Mouse (Mus musculus) CH12.LX (cell line): ENCODE results near the gene Gfi1b. TPM values are rescaled to one million over a fixed set of nuclear protein-coding genes. Genes with fewer than 3 reads are reported as not detected.
A peak's percentile ranks its signal among the peaks of the same experiment; 100 is the strongest.

Experiments used
- DNase-seq: peaks from one replicate; pipeline ENCODE4 v3.0.0-alpha.2; 2013; ENCODE audit errors: extremely low read depth
- H3K27ac ChIP-seq: 2 replicates; pipeline ENCODE4 v1.5.1; 2012; ENCODE audit warnings: low read depth, mild to moderate bottlenecking, control low read depth, moderate library complexity; ENCODE audit not compliant: insufficient read depth
- H3K27me3 ChIP-seq: replicated peaks from 2 replicates; pipeline ENCODE3; 2012; ENCODE audit warnings: inconsistent platforms
- H3K36me3 ChIP-seq, 2 experiments: replicated peaks in 1 of 2; 2 replicates each; pipeline versions ENCODE3 to v1.6.1; 2012; ENCODE audit warnings: inconsistent platforms in 1 of 2, low read length in 1 of 2, mild to moderate bottlenecking in 1 of 2, mixed read lengths in 1 of 2, moderate library complexity in 1 of 2; ENCODE audit not compliant: control insufficient read depth in 1 of 2, insufficient read depth in 1 of 2
- H3K4me1 ChIP-seq, 2 experiments: 2 replicates each; pipeline ENCODE4 v1.6.1; 2012; ENCODE audit warnings: inconsistent platforms in 1 of 2, moderate library complexity in 1 of 2; ENCODE audit not compliant: insufficient read depth in 2 of 2, control insufficient read depth in 1 of 2
- H3K4me2 ChIP-seq: 2 replicates; pipeline ENCODE4 v1.6.1; 2012; ENCODE audit warnings: low read depth, mild to moderate bottlenecking, control low read depth; ENCODE audit not compliant: poor library complexity, insufficient read depth, severe bottlenecking
- H3K4me3 ChIP-seq, 3 experiments: fragments of 150-350 bp in 1 of 3; sonication (generic) in 1 of 3; replicated peaks in 1 of 3; 2 replicates each; pipeline versions ENCODE3 to v1.5.1; 2011 to 2012; ENCODE audit warnings: low read depth in 2 of 3, low read length in 2 of 3, mild to moderate bottlenecking in 2 of 3, moderate library complexity in 2 of 3, control low read depth in 1 of 3, improper control_type of control experiment in 1 of 3, inconsistent platforms in 1 of 3, mixed read lengths in 1 of 3; ENCODE audit not compliant: poor library complexity in 1 of 3
- H3K79me2 ChIP-seq: replicated peaks from 2 replicates; pipeline ENCODE4 v1.6.1; 2012; ENCODE audit warnings: mild to moderate bottlenecking, moderate library complexity; ENCODE audit not compliant: control insufficient read depth, poor library complexity, insufficient read depth, severe bottlenecking; ENCODE audit errors: extremely low read depth
- H3K9ac ChIP-seq: 2 replicates; pipeline ENCODE4 v1.6.1; 2012; ENCODE audit warnings: low read depth, mild to moderate bottlenecking, control low read depth, moderate library complexity; ENCODE audit not compliant: insufficient read depth
- H3K9me3 ChIP-seq: replicated peaks from 2 replicates; pipeline ENCODE3; 2012; ENCODE audit warnings: low read length, inconsistent platforms, mixed read lengths
- CHD1 ChIP-seq: IDR thresholded peaks from 2 replicates; pipeline ENCODE4 v1.6.1; 2012; ENCODE audit warnings: low read depth, low read length, improper control_type of control experiment, inconsistent platforms
- CTCF ChIP-seq, 2 experiments: IDR thresholded peaks in 1 of 2; conservative IDR thresholded peaks in 1 of 2; 2 replicates each; pipeline ENCODE4 v1.5.1; 2011 to 2012; ENCODE audit warnings: low read depth in 2 of 2, low read length in 2 of 2, improper control_type of control experiment in 1 of 2, inconsistent platforms in 1 of 2, mild to moderate bottlenecking in 1 of 2, moderate library complexity in 1 of 2
- E2F4 ChIP-seq: IDR thresholded peaks from 2 replicates; pipeline ENCODE4 v1.6.1; 2011; ENCODE audit warnings: low read depth, low read length, improper control_type of control experiment; ENCODE audit not compliant: insufficient replicate concordance
- EP300 ChIP-seq: IDR thresholded peaks from 2 replicates; pipeline ENCODE4 v1.6.1; 2011; ENCODE audit warnings: low read length, improper control_type of control experiment
- ETS1 ChIP-seq: conservative IDR thresholded peaks from 2 replicates; pipeline ENCODE4 v1.6.1; 2012; ENCODE audit warnings: low read depth, mild to moderate bottlenecking, inconsistent platforms, low read length, improper control_type of control experiment, moderate library complexity
- GABPA ChIP-seq: IDR thresholded peaks from 2 replicates; pipeline ENCODE4 v1.6.1; 2012; ENCODE audit warnings: low read depth, low read length, improper control_type of control experiment, inconsistent platforms; ENCODE audit not compliant: insufficient replicate concordance
- HCFC1 ChIP-seq: IDR thresholded peaks from 2 replicates; pipeline ENCODE4 v1.6.1; 2012; ENCODE audit warnings: low read depth, mild to moderate bottlenecking, inconsistent platforms, low read length, improper control_type of control experiment
- IRF4 ChIP-seq: IDR thresholded peaks from 2 replicates; pipeline ENCODE4 v1.6.1; 2014; ENCODE audit warnings: low read depth, mild to moderate bottlenecking, inconsistent platforms, low read length, improper control_type of control experiment
- JUN ChIP-seq: IDR thresholded peaks from 2 replicates; pipeline ENCODE4 v1.6.1; 2011; ENCODE audit warnings: low read depth, mild to moderate bottlenecking, low read length, improper control_type of control experiment, moderate library complexity; ENCODE audit not compliant: insufficient read depth
- KAT2A ChIP-seq: IDR thresholded peaks from 2 replicates; pipeline ENCODE4 v1.6.1; 2012; ENCODE audit warnings: low read length, improper control_type of control experiment, inconsistent platforms; ENCODE audit not compliant: insufficient replicate concordance
- MAFK ChIP-seq: IDR thresholded peaks from 2 replicates; pipeline ENCODE4 v1.6.1; 2011; ENCODE audit warnings: low read length, improper control_type of control experiment; ENCODE audit not compliant: insufficient replicate concordance
- MAX ChIP-seq: IDR thresholded peaks from 2 replicates; pipeline ENCODE4 v1.6.1; 2011; ENCODE audit warnings: low read length, improper control_type of control experiment
- MEF2A ChIP-seq: IDR thresholded peaks from 2 replicates; pipeline ENCODE4 v1.6.1; 2014; ENCODE audit warnings: low read depth, mild to moderate bottlenecking, inconsistent platforms, low read length, improper control_type of control experiment, borderline replicate concordance
- MXI1 ChIP-seq: IDR thresholded peaks from 2 replicates; pipeline ENCODE4 v1.6.1; 2011; ENCODE audit warnings: mild to moderate bottlenecking, low read depth, low read length, improper control_type of control experiment
- MYC ChIP-seq: IDR thresholded peaks from 2 replicates; pipeline ENCODE4 v1.6.1; 2011; ENCODE audit warnings: low read depth, mild to moderate bottlenecking, improper control_type of control experiment, low read length
- NELFE ChIP-seq: IDR thresholded peaks from 2 replicates; pipeline ENCODE4 v1.6.1; 2011; ENCODE audit warnings: low read depth, low read length, improper control_type of control experiment
- NRF1 ChIP-seq: IDR thresholded peaks from 2 replicates; pipeline ENCODE4 v1.6.1; 2014; ENCODE audit warnings: low read depth, mild to moderate bottlenecking, inconsistent platforms, low read length, improper control_type of control experiment, moderate library complexity
- POLR2A ChIP-seq: IDR thresholded peaks from 2 replicates; pipeline ENCODE4 v1.6.1; 2011; ENCODE audit warnings: low read depth, mild to moderate bottlenecking, improper control_type of control experiment, low read length
- POLR2AphosphoS2 ChIP-seq: IDR thresholded peaks from 2 replicates; pipeline ENCODE4 v1.6.1; 2011; ENCODE audit warnings: low read depth, low read length, improper control_type of control experiment
- SMC3 ChIP-seq: IDR thresholded peaks from 2 replicates; pipeline ENCODE4 v1.6.1; 2011; ENCODE audit warnings: low read depth, low read length, improper control_type of control experiment
- TCF12 ChIP-seq: IDR thresholded peaks from 2 replicates; pipeline ENCODE4 v1.6.1; 2014; ENCODE audit warnings: low read depth, mild to moderate bottlenecking, inconsistent platforms, low read length, improper control_type of control experiment
- USF1 ChIP-seq: IDR thresholded peaks from 2 replicates; pipeline ENCODE4 v1.6.1; 2014; ENCODE audit warnings: low read depth, mild to moderate bottlenecking, inconsistent platforms, low read length, improper control_type of control experiment
- USF2 ChIP-seq: conservative IDR thresholded peaks from 2 replicates; pipeline ENCODE4 v1.6.1; 2011; ENCODE audit warnings: low read depth, low read length, improper control_type of control experiment
- ZKSCAN1 ChIP-seq: IDR thresholded peaks from 2 replicates; pipeline ENCODE4 v1.6.1; 2012; ENCODE audit warnings: low read depth, inconsistent platforms, low read length, improper control_type of control experiment, borderline replicate concordance
- ZMIZ1 ChIP-seq: IDR thresholded peaks from 2 replicates; pipeline ENCODE4 v1.6.1; 2012; ENCODE audit warnings: low read depth, mild to moderate bottlenecking, inconsistent platforms, low read length, improper control_type of control experiment
- ZNF384 ChIP-seq: IDR thresholded peaks from 2 replicates; pipeline ENCODE4 v1.6.1; 2012; ENCODE audit warnings: low read depth, low read length, improper control_type of control experiment, inconsistent platforms
- dilution Hi-C: fragments of 300-500 bp; cut with MboI; formaldehyde crosslinking; loops from 2 replicates; pipeline ENCODE4 v1.14.3; 2020; ENCODE audit warnings: low sequenced_read_pairs; ENCODE audit not compliant: extremely low pct_unique_long_range_greater_than_20kb, extremely low pct_ligation_motif_present
- in situ Hi-C: fragments of 300-500 bp; cut with MboI; formaldehyde crosslinking; loops from 3 replicates; pipeline ENCODE4 v1.14.3; 2019; ENCODE audit warnings: low sequenced_read_pairs, low pct_ligation_motif_present, low pct_unique_long_range_greater_than_20kb, mixed read lengths
- polyA plus RNA-seq: library from polyadenylated mRNA; unstranded; fragments of >175 nt; gene quantifications from 2 replicates; pipeline ENCODE4 v1.2.1, GENCODE M21; 2012; ENCODE audit warnings: low read depth; ENCODE audit not compliant: insufficient read length
- total RNA-seq, 2 experiments: library from RNA; depleted of rRNA; stranded (reverse); fragments of 300-350 nt in 1 of 2; fragments of >200 nt in 1 of 2; gene quantifications; 2 replicates each; pipeline ENCODE4 v1.2.3; 2012 to 2014

The Gfi1b gene
- total and polyA plus RNA-seq, 3 experiments: 0.19 to 0.87 TPM; not detected in 1

DNA sequence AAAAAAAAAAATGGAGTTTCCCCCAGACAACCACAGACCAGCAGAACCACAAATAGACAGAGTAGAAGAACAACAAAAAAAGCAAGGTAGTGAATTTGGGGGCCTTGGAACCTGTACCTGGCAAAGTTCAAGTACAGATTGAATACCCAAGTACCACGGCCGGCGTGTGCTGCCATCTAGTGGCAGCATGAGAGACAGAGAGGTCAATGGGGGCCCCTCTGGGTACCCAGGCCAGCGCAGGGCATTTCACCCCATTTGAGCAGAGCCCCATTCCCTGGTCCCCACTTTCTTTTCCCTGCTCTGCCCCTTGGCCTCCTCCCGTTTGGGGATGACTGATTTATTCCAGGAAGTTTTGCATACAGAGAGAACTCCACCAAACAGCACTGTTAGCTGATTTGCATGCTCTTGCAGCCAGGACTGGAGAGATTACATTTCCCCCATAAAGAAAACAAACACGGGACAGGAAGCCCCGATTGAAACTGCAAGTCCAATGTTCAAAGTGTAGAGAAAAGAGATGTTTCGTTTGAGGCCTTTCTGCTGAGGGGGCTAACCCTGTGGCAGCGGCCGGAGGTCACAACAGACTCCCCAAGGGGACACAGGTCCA is 841 bp upstream of the Gfi1b start (continued):
- TF ChIP-seq ZKSCAN1 (no peak), KAT2A (no peak), NELFE (0 out of 2 replicates have a peak, but pooled peaks have one; percentile 11), HCFC1 (no peak), E2F4 (no peak), JUN (no peak), CTCF (conservative IDR thresholded peaks at IDR 0.05 in 1 of 2, IDR thresholded peaks at IDR 0.05 in 1 of 2; ENCODE audit: low read depth in 2 of 2, low read length in 2 of 2) (peak; percentile 51 to 85; a peak in 3 of 4 replicates), USF1 (no peak), MAX (no peak), ZMIZ1 (no peak)

DNA sequence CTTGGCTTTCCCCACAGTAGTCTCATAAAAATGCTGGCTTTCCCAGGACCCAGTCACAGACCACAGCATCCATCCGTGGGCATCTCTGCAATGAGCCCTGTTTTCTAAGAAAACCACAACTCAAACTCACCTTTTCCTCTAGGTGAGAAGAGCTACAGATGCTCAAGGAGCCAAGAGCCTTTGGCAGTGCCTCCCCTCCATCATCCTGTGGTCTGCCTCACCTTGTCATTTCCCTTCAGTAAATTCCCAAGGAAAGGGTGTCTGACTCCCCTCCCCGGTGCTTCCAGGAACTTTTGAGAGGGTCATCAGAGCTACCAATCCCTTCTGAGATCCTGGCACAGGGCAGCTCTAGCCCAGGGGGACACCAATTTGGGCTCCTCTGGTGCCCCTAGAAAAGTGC is 671 bp downstream of the Gfi1b start:
- H3K9me3 ChIP-seq: peaks cover 7% of the 10 kb centered on the region
- peaks cover 37% of the 10 kb centered on the region for H3K27me3 ChIP-seq
- H3K4me2 ChIP-seq: peak overlapping the region; percentile 95; the same call in 1 of the 2 replicates
- no peak for DNase-seq
- no peak overlapping the region for H3K27ac ChIP-seq
- dilution Hi-C loops (no loop called here), in situ Hi-C loops (no loop called here)
- H3K79me2 ChIP-seq: no peaks in the 10 kb centered on the region
- H3K36me3 ChIP-seq: no peaks in the 10 kb centered on the region
- TF ChIP-seq ZMIZ1 (no peak), TCF12 (no peak), POLR2AphosphoS2 (no peak), MYC (no peak), SMC3 (no peak), MXI1 (no peak), CTCF (conservative IDR thresholded peaks at IDR 0.05 in 1 of 2, IDR thresholded peaks at IDR 0.05 in 1 of 2; ENCODE audit: low read depth in 2 of 2, low read length in 2 of 2) (no peak), USF2 (no peak), JUN (no peak)
- no peak overlapping the region for H3K9ac ChIP-seq
- H3K4me3 ChIP-seq: no peak overlapping the region
- H3K4me1 ChIP-seq: peaks cover 8 to 37% of the 10 kb centered on the region in 2 experiments; a peak in 2 of 4 replicates

DNA sequence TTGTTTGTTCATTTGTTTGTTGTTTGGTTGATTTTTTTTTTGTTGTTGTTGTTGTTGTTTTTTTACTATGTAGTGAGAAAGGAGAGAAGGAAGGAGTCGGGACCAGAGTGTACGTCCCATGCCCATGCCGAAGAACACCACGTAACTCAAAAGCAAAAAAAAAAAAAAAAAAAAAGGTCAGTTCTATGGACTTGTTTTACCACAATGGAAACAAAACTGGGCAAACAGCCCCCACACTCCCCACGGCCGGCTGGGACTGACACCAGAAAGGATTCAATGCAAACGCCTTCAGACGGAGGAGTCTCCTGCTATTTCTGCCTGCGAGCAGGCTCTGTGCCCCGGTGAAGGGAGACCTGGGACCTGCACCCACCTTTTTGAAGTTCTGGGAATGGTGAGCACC is 1.3 kb downstream of the Gfi1b start:
- Histone ChIP-seq H3K9me3 (peaks cover 7% of the 10 kb centered on the region), H3K36me3 (no peaks in the 10 kb centered on the region), H3K27ac (no peak overlapping the region), H3K4me3 (no peak overlapping the region), H3K27me3 (peaks cover 38% of the 10 kb centered on the region), H3K79me2 (no peaks in the 10 kb centered on the region), H3K9ac (no peak overlapping the region), H3K4me1 (peaks cover 8 to 37% of the 10 kb centered on the region in 2 experiments; a peak in 2 of 4 replicates), H3K4me2 (peak overlapping the region; percentile 22; the same call in 1 of the 2 replicates)
- in situ Hi-C loops: no loop called here
- TF ChIP-seq EP300 (peak; percentile 23; the same call in 1 of the 2 replicates), NRF1 (no peak), CHD1 (no peak), USF1 (no peak), SMC3 (no peak), IRF4 (0 out of 2 replicates have a peak, but pooled peaks have one; percentile 10), MAFK (no peak), GABPA (no peak), ZNF384 (peak; percentile 91), POLR2AphosphoS2 (no peak), MEF2A (no peak), POLR2A (no peak), ETS1 (no peak), E2F4 (no peak)
- dilution Hi-C loops: no loop called here
- DNase-seq: no peak
